Mouse (Mus musculus) kidney, adult 2 months (tissue): ENCODE measurements around the gene Fam163b.

Experiments used
- CTCF ChIP-seq: fragments of 200-500 bp; conservative IDR thresholded peaks from 2 replicates; pipeline ENCODE4 v1.5.1; 2011; ENCODE audit warnings: low read depth, mild to moderate bottlenecking, control low read depth, low read length, moderate library complexity, mixed read lengths; ENCODE audit not compliant: insufficient read depth, insufficient read length
- POLR2A ChIP-seq: fragments of 200-500 bp; IDR thresholded peaks from one replicate; pipeline ENCODE4 v1.6.1; 2011; ENCODE audit warnings: low read depth, low read length, control low read depth

- no peak for TF ChIP-seq CTCF
- no peak for TF ChIP-seq POLR2A
Observed at GRCm38 (mm10) chr2:27087581-27087980, 54.7 kb downstream of the Fam163b start.
